Mouse (Mus musculus): ENCODE data around the gene Il20rb.
A peak's percentile ranks its signal among the peaks of the same experiment; 100 is the strongest.

Gene Il20rb

DNA sequence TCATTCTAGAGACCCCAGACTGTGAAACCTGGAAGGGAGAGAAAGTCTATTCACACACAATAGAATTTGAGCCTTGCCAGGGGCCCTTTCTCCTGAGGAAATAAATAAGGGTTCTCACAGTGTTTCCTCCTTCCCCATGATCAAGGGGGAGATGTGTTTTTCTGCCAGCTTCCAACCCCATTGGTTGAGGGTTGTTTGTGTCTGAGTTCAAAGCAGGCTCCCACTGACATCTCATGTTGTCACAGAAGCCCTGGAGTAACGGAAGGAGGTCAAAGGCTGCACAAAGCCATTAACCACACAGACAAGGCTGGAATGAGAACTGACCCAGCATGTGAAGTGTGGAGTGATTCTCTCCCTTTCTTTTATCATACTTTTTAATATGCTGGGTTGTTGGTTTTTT is 69.8 kb downstream of the Il20rb start:
- no peak for DNase-seq

DNA sequence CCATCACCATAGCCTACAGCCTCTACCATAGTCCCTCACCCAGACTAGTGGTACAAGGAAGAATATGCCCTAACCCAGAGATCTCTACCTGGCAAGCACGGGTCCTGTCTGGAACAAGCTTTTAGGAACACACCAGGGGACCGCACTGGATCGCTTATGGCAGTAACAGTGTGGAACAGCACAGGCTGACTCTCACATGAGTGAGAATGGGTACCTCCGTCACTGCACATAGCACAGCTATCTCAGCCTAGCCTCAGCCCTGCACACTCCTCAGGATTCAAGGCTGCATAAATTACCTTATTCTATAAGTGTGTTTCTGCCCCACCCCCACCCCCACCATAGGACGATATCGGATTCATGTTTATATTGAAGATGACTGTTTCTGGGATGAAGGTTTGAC is 70.3 kb downstream of the Il20rb start:
- no peak for DNase-seq

DNA sequence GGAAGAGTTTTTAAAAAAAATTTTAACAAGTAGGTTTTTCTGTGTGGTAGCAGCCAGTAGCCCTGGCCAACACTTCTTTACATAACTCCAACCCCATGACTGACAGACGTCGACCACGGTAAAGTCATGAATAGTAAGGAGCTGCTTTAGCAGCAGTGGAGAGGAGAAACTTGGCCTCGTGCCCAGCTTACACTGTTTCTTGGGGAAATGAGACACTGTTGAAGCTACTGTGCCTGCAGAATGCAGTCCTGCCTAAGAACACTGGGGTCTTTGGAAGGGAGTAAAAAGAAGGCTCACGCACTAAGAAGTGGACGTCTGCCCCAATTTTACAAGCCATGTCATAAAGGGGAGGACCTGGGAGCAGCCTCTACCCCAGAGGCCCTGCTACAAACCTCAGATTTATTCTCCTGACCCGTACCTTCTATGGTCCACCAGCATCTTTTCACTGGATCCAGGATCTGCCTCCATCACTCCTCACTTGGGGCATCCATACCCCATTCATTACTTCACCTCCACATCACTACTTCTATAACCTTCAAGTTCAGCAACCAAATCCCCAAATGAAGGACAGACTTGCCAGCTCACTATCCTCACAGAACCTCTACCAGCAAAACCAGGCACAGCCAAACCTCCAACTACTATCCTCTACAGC is 71.1 kb downstream of the Il20rb start:
- peak; percentile 58 to 61 for DNase-seq
